Mouse (Mus musculus): ENCODE results near the gene Glp2r. TPM values are rescaled to one million over a fixed set of nuclear protein-coding genes. Genes with fewer than 3 reads are reported as not detected.

Gene Glp2r
- polyA plus RNA-seq, 1 experiment: not detected

GRCm38 (mm10) chr11:67675562-67676540, 95.1 kb downstream of the Glp2r start:
- no peak overlapping the region for H3K4me3 ChIP-seq (ENCODE audit: low read depth, low read length)
- no peak overlapping the region for H3K27ac ChIP-seq (ENCODE audit: insufficient read depth, low read length)

GRCm38 (mm10) chr11:67672140-67672539, 98.8 kb downstream of the Glp2r start:
- Histone ChIP-seq H3K36me3 (ENCODE audit: control insufficient read depth, insufficient read depth, low read length, poor library complexity, severe bottlenecking) (no peaks in the 10 kb centered on the region), H3K27me3 (ENCODE audit: control insufficient read depth, insufficient read depth, low read length, poor library complexity, severe bottlenecking) (no peaks in the 10 kb centered on the region), H3K9ac (ENCODE audit: low read depth, poor library complexity, severe bottlenecking) (no peak overlapping the region), H3K4me1 (ENCODE audit: control insufficient read depth, insufficient read depth, low read length) (no peaks in the 10 kb centered on the region), H3K27ac (ENCODE audit: insufficient read depth, low read length) (no peak overlapping the region), H3K9me3 (replicated peaks; ENCODE audit: control insufficient read depth, insufficient read depth, low read length, poor library complexity, severe bottlenecking) (no peaks in the 10 kb centered on the region), H3K4me3 (ENCODE audit: low read depth, low read length) (no peak overlapping the region)
- TF ChIP-seq EP300 (IDR thresholded peaks at IDR 0.05; ENCODE audit: insufficient read depth, low read depth, low read length) (no peak), POLR2A (IDR thresholded peaks at IDR 0.05; ENCODE audit: insufficient read depth, low read length) (no peak), CTCF (IDR thresholded peaks at IDR 0.05; ENCODE audit: low read depth, low read length) (no peak)

More at GRCm38 (mm10) chr11:67675562-67676540, 95.1 kb downstream of the Glp2r start:
- peak; percentile 57 for TF ChIP-seq CTCF (IDR thresholded peaks at IDR 0.05; ENCODE audit: low read depth, low read length)
- no peak for TF ChIP-seq POLR2A (IDR thresholded peaks at IDR 0.05; ENCODE audit: insufficient read depth, low read length)
- Histone ChIP-seq H3K36me3 (ENCODE audit: control insufficient read depth, insufficient read depth, low read length, poor library complexity, severe bottlenecking) (no peaks in the 10 kb centered on the region), H3K9me3 (replicated peaks; ENCODE audit: control insufficient read depth, insufficient read depth, low read length, poor library complexity, severe bottlenecking) (no peaks in the 10 kb centered on the region), H3K27me3 (ENCODE audit: control insufficient read depth, insufficient read depth, low read length, poor library complexity, severe bottlenecking) (no peaks in the 10 kb centered on the region), H3K9ac (ENCODE audit: low read depth, poor library complexity, severe bottlenecking) (no peak overlapping the region), H3K4me1 (ENCODE audit: control insufficient read depth, insufficient read depth, low read length) (no peaks in the 10 kb centered on the region)

- Histone ChIP-seq H3K4me3 (ENCODE audit: low read depth, low read length) (no peak overlapping the region), H3K36me3 (ENCODE audit: control insufficient read depth, insufficient read depth, low read length, poor library complexity, severe bottlenecking) (no peaks in the 10 kb centered on the region), H3K27ac (ENCODE audit: insufficient read depth, low read length) (no peak overlapping the region), H3K4me1 (ENCODE audit: control insufficient read depth, insufficient read depth, low read length) (no peaks in the 10 kb centered on the region), H3K27me3 (ENCODE audit: control insufficient read depth, insufficient read depth, low read length, poor library complexity, severe bottlenecking) (no peaks in the 10 kb centered on the region), H3K9ac (ENCODE audit: low read depth, poor library complexity, severe bottlenecking) (no peak overlapping the region), H3K9me3 (replicated peaks; ENCODE audit: control insufficient read depth, insufficient read depth, low read length, poor library complexity, severe bottlenecking) (no peaks in the 10 kb centered on the region)
- no peak for TF ChIP-seq CTCF (IDR thresholded peaks at IDR 0.05; ENCODE audit: low read depth, low read length)
- no peak for TF ChIP-seq POLR2A (IDR thresholded peaks at IDR 0.05; ENCODE audit: insufficient read depth, low read length)
- no peak for TF ChIP-seq EP300 (IDR thresholded peaks at IDR 0.05; ENCODE audit: insufficient read depth, low read depth, low read length)
These were observed 100.9 kb downstream of the Glp2r start for GRCm38 (mm10) chr11:67670031-67670430.

GRCm38 (mm10) chr11:67668460-67669007, 102.4 kb downstream of the Glp2r start:
- H3K9ac ChIP-seq (ENCODE audit: low read depth, poor library complexity, severe bottlenecking): no peak overlapping the region
- no peak overlapping the region for H3K27ac ChIP-seq (ENCODE audit: insufficient read depth, low read length)
- no peak for TF ChIP-seq CTCF (IDR thresholded peaks at IDR 0.05; ENCODE audit: low read depth, low read length)
- TF ChIP-seq POLR2A (IDR thresholded peaks at IDR 0.05; ENCODE audit: insufficient read depth, low read length): no peak
- TF ChIP-seq EP300 (IDR thresholded peaks at IDR 0.05; ENCODE audit: insufficient read depth, low read depth, low read length): no peak
- no peaks in the 10 kb centered on the region for H3K9me3 ChIP-seq (replicated peaks; ENCODE audit: control insufficient read depth, insufficient read depth, low read length, poor library complexity, severe bottlenecking)
- H3K4me1 ChIP-seq (ENCODE audit: control insufficient read depth, insufficient read depth, low read length): no peaks in the 10 kb centered on the region
- H3K27me3 ChIP-seq (ENCODE audit: control insufficient read depth, insufficient read depth, low read length, poor library complexity, severe bottlenecking): no peaks in the 10 kb centered on the region
- no peaks in the 10 kb centered on the region for H3K36me3 ChIP-seq (ENCODE audit: control insufficient read depth, insufficient read depth, low read length, poor library complexity, severe bottlenecking)
- H3K4me3 ChIP-seq (ENCODE audit: low read depth, low read length): no peak overlapping the region

GRCm38 (mm10) chr11:67667531-67668332, 103.2 kb downstream of the Glp2r start:
- no peak overlapping the region for H3K9ac ChIP-seq (ENCODE audit: low read depth, poor library complexity, severe bottlenecking)
- H3K4me3 ChIP-seq (ENCODE audit: low read depth, low read length): no peak overlapping the region
- TF ChIP-seq CTCF (IDR thresholded peaks at IDR 0.05; ENCODE audit: low read depth, low read length) (no peak), EP300 (IDR thresholded peaks at IDR 0.05; ENCODE audit: insufficient read depth, low read depth, low read length) (no peak), POLR2A (IDR thresholded peaks at IDR 0.05; ENCODE audit: insufficient read depth, low read length) (no peak)
- no peaks in the 10 kb centered on the region for H3K4me1 ChIP-seq (ENCODE audit: control insufficient read depth, insufficient read depth, low read length)
- H3K27ac ChIP-seq (ENCODE audit: insufficient read depth, low read length): no peak overlapping the region
- H3K36me3 ChIP-seq (ENCODE audit: control insufficient read depth, insufficient read depth, low read length, poor library complexity, severe bottlenecking): no peaks in the 10 kb centered on the region
- no peaks in the 10 kb centered on the region for H3K9me3 ChIP-seq (replicated peaks; ENCODE audit: control insufficient read depth, insufficient read depth, low read length, poor library complexity, severe bottlenecking)
- no peaks in the 10 kb centered on the region for H3K27me3 ChIP-seq (ENCODE audit: control insufficient read depth, insufficient read depth, low read length, poor library complexity, severe bottlenecking)
